Mouse (Mus musculus) right cerebral cortex, postnatal 14 days (tissue): ENCODE results near the gene Strap.

Experiments
- DNase-seq: peaks from one replicate; pipeline ENCODE4 v3.0.0; 2022

Gene Strap

DNA sequence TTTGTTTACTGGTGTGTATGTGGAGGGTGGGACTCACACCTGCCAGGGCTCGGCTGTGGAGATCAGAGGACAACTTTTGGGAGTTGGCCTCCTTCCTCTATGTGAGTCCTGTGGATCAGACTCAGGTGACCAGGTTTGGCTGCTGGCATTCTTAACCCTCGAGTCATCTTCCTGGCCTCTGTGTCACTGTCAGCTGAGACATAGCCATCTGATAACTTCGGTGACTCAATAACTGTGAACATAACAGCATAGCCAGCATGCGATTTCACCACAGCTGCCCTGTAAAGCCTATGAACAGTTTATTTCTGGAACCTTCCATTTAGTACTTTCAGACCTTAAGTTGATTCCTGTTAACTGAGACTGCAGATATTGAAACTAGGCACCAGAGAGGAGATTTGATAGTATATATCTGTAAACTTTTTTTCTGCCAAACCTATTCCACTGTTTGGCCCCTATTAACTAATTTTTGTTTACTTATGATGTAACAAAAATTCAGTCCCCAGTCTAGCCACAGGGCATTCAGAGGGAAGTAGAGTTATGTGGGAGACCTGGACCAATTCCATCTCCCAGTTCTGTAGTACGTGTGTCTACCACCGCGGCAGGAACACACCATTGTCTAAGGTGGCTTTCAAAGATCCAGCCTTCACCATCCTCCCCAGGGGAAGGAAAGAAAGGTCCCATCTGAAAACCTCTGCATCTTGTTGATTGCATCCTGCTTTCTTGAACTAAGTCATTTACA lies 49.2 kb downstream of the Strap start:
- no peak for DNase-seq

GRCm38 (mm10) chr6:137788976-137789590 lies 54.2 kb downstream of the Strap start:
- no peak for DNase-seq

- DNase-seq, result no peak
Observed at GRCm38 (mm10) chr6:137789658-137790057, 54.8 kb downstream of the Strap start.

DNA sequence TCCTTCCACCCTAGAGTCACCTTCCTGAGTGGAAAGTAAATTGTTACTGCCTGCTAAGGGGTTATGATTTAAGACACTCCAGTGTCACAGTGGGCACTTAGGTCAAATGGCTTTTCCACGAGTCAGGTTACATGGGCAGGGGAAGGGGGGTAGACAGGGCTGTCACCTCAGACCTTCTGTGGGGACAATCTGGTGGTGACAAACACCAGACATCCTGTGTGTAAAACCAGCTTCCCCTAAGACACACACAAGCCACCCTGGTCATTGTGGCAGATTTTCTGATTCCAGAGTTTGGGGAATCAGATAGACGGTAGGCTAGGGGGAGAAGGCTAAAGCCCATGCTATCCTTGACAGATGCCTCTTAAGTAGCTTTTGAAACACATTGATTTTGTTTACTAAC lies 60.6 kb downstream of the Strap start:
- DNase-seq, result no peak

- DNase-seq, result peak; percentile 17
Observed at GRCm38 (mm10) chr6:137796596-137797567, 62.0 kb downstream of the Strap start.

- DNase-seq, result no peak
Observed at GRCm38 (mm10) chr6:137799253-137799652, 64.4 kb downstream of the Strap start.
